Mouse (Mus musculus) forebrain, postnatal 0 days (tissue): Measurements from ENCODE around the gene Aipl1. TPM values are rescaled to one million over a fixed set of nuclear protein-coding genes. Genes with fewer than 3 reads are reported as not detected.
"Not testable (repeated sequence)": the region's sequence is repeated elsewhere in the genome, so short reads cannot be mapped to it uniquely, and the experiment has no call there.

Source experiments
- ATAC-seq: fragments of 200-750 bp; cut with Nextera tagmentation; 2 replicates; pipeline ENCODE4 v1.8.0; 2017; ENCODE audit warnings: mild to moderate bottlenecking, moderate library complexity
- DNase-seq: peaks from one replicate; pipeline ENCODE4 v3.0.0-alpha.2; 2015
- H3K27ac ChIP-seq: fragments of 300-500 bp; sonication (generic); 2 replicates; pipeline ENCODE4 v1.5.1; 2014; ENCODE audit warnings: low read depth, mild to moderate bottlenecking, antibody characterized with exemption, low read length, moderate library complexity, mixed read lengths
- H3K27me3 ChIP-seq: fragments of 300-500 bp; sonication (generic); 2 replicates; pipeline ENCODE4 v1.6.1; 2014; ENCODE audit warnings: mild to moderate bottlenecking, low read length, mixed read lengths; ENCODE audit not compliant: insufficient read depth
- H3K36me3 ChIP-seq: fragments of 300-500 bp; sonication (generic); 2 replicates; pipeline ENCODE4 v1.6.1; 2014; ENCODE audit warnings: mild to moderate bottlenecking, moderate library complexity; ENCODE audit not compliant: insufficient read depth
- H3K4me1 ChIP-seq: fragments of 300-500 bp; sonication (generic); 2 replicates; pipeline ENCODE4 v1.6.1; 2014; ENCODE audit warnings: antibody characterized with exemption; ENCODE audit not compliant: insufficient read depth
- H3K4me2 ChIP-seq: fragments of 300-500 bp; sonication (generic); 2 replicates; pipeline ENCODE4 v1.6.1; 2014; ENCODE audit warnings: low read depth, mild to moderate bottlenecking, moderate library complexity
- H3K4me3 ChIP-seq: fragments of 300-500 bp; sonication (generic); 2 replicates; pipeline ENCODE4 v1.5.1; 2014; ENCODE audit warnings: low read depth, low read length, mixed read lengths
- H3K9ac ChIP-seq: fragments of 300-500 bp; sonication (generic); 2 replicates; pipeline ENCODE4 v1.6.1; 2014; ENCODE audit warnings: mild to moderate bottlenecking
- H3K9me3 ChIP-seq: fragments of 300-500 bp; sonication (generic); 2 replicates; pipeline ENCODE4 v1.6.1; 2016; ENCODE audit warnings: low read length
- CTCF ChIP-seq: sonication (generic); IDR thresholded peaks from 2 replicates; pipeline ENCODE4 v1.5.1; 2016; ENCODE audit warnings: antibody characterized with exemption, control low read depth, low read depth
- WGBS: fragments of 180-500 bp; shearing (Covaris S2); extraction: QIAGEN DNeasy Blood & Tissue Kit; methylation state at CpG from one replicate; pipeline ENCODE4 v1.1.7; 2014; 5-methylcytosine and 5-hydroxymethylcytosine counted together
- polyA plus RNA-seq: library from polyadenylated mRNA; unstranded; fragments of >200 nt; fragmentation: Nextera tagmentation; extraction: Ambion mirVana; gene quantifications from 2 replicates; pipeline ENCODE4 v1.2.1, GENCODE M21; 2015
- total RNA-seq: library from RNA; depleted of rRNA; stranded (reverse); fragments of >200 nt; gene quantifications from 2 replicates; pipeline ENCODE4 v1.2.3, GENCODE M21; 2014; rRNA removed

Gene Aipl1
- total and polyA plus RNA-seq, 2 experiments from 2014 or later = 0.19 to 0.23 TPM

DNA sequence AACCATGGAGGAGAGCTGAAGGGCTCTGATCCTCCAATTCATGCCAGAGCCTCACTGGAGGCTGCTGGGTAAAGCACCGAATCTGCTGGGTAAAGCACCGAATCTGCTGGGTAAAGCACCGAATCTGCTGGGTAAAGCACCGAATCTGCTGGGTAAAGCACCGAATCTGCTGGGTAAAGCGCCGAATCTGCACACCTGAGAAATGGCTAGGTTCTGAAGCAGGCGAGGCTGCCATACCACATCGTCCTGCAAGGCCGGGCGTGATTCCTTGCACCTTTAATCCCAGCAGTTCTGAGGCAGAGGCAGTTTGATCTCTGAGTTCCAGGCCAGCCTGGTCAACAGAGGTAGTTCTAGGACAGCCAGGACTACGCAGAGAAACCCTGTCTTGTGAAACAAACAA lies 44.9 kb downstream of the Aipl1 start:
- 88% methylated on average over 12 of the region's 12 CpGs for WGBS
- H3K27me3 ChIP-seq = no peaks in the 10 kb centered on the region
- no peaks in the 10 kb centered on the region for H3K9me3 ChIP-seq
- H3K4me3 ChIP-seq = no peak overlapping the region
- DNase-seq = no peak
- H3K36me3 ChIP-seq = no peaks in the 10 kb centered on the region
- ATAC-seq = no peak
- no peak overlapping the region for H3K9ac ChIP-seq
- TF ChIP-seq CTCF = no peak
- no peak overlapping the region for H3K4me2 ChIP-seq
- peaks cover 7% of the 10 kb centered on the region for H3K4me1 ChIP-seq
- H3K27ac ChIP-seq = no peak overlapping the region

DNA sequence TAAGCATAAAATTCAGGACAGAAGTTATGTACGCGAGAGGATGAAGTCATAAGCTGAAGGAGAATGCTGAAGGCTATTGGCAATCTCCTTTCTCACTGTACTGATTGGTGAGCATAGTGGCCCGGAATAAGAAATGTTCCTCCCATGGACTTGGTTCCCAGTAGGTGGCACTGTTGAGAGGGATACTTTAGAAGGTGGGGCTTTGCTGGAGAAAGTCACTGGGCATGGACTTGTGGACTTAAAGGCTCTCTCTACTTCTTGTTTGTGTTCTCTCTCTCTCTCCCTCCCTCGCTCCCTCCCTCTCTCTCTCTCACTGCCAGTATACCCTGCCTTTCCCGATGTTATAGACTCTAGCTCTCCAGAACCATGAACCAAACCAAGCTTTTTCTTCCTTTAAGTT lies 45.8 kb downstream of the Aipl1 start:
- peak; percentile 59 for DNase-seq
- H3K27ac ChIP-seq = no peak overlapping the region
- no peaks in the 10 kb centered on the region for H3K9me3 ChIP-seq
- no peak overlapping the region for H3K9ac ChIP-seq
- ATAC-seq = peak; percentile 36; the same call in 1 of the 2 replicates
- peak; percentile 71 for TF ChIP-seq CTCF
- no peaks in the 10 kb centered on the region for H3K36me3 ChIP-seq
- H3K4me2 ChIP-seq = no peak overlapping the region
- no peaks in the 10 kb centered on the region for H3K27me3 ChIP-seq
- H3K4me3 ChIP-seq = no peak overlapping the region
- H3K4me1 ChIP-seq = peaks cover 7% of the 10 kb centered on the region
- WGBS = 40% methylated on average over 5 of the region's 5 CpGs

DNA sequence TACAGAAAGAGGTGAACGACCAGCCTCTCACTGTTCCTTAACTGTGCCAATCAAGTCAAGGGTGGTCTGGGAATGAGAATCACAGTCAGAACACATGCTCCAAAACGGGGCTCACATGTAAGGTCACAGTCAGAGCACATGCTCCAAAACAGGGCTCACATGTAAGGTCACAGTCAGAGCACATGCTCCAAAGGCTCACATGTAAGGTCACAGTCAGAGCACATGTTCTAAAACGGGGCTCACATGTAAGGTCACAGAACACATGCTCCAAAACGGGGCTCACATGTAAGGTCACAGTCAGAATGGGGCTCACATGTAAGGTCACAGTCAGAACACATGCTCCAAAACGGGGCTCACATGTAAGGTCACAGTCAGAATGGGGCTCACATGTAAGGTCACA lies 47.9 kb downstream of the Aipl1 start:
- not testable (repeated sequence) for H3K36me3 ChIP-seq, H3K27ac ChIP-seq, H3K9me3 ChIP-seq, DNase-seq, H3K27me3 ChIP-seq, H3K4me3 ChIP-seq, ATAC-seq, H3K4me2 ChIP-seq, H3K9ac ChIP-seq
- WGBS = 66% methylated on average over 5 of the region's 5 CpGs
- H3K4me1 ChIP-seq = 0 out of 2 replicates have a peak, but pooled peaks cover 11% of the 10 kb centered on the region

DNA sequence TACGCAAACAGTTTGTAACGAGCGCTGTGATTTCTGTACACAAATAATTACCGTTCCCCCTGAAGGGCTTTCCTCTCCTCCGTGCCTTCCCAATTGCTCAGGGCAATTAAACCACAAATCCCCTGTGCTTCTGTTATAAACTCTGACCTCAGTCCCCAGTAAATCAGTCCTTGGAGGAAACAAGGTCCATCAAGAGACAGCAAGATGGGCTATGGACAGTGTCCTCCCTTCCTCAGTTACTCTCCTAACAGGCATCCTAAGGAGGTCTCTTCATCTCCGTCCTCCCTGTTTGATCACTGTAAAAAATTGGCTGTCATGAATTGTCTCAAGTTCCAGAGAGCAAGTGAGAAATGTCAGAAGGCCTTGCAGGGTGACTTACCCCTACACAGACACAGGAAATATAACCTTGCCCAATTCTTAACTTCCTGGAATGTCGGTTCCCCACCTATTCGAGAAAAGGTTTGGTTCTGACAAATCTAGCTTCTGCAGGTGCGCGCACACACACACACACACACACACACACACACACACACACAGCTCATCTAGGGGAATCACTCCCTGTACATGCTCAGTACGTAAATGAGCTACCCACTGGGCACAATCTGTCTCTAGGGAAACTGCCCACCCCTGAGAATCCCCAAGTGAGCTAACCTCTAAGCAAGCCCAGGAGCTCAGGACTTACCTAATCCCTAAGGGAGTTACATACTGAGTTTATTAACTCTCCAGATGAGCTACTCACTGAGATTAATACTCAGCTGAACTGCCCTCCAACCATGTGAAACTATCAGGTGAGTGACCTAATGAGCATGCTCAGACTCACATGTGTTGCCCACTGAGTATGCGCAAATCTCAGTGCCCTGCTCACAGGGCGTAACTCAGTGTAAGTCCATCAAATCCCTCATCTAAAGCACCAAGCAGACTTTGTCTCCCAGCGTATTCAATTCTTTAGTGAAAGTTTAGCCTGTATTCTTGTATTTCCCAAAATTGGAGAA lies 49.9 kb downstream of the Aipl1 start:
- no peak overlapping the region for H3K4me3 ChIP-seq
- ATAC-seq = no peak
- DNase-seq = no peak
- 0 out of 2 replicates have a peak, but pooled peaks cover 11% of the 10 kb centered on the region for H3K4me1 ChIP-seq
- no peak overlapping the region for H3K4me2 ChIP-seq
- H3K9me3 ChIP-seq = no peaks in the 10 kb centered on the region
- no peak for TF ChIP-seq CTCF
- H3K36me3 ChIP-seq = no peaks in the 10 kb centered on the region
- no peak overlapping the region for H3K27ac ChIP-seq
- WGBS = 63% methylated on average over 14 of the region's 14 CpGs
- no peak overlapping the region for H3K9ac ChIP-seq
- no peaks in the 10 kb centered on the region for H3K27me3 ChIP-seq

DNA sequence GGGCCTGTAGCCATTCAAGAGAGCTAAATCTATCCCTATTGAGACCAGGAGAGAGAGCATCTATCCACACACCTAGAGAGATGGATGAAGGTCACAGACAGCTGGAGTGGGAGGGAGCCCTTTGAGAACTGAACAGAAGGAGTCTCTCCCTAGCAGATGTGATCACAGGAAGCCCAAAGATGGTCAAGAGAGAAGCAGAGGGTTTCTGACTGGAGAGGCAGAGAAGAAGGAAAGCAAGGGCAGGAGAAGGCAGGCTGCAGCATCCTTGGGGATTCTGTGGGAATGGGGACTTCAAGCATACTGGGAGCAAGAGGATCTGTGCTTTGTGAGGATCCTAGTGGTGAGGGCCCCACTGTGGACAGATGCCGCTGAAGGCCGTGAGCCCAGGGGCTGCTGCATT lies 51.5 kb downstream of the Aipl1 start:
- no peaks in the 10 kb centered on the region for H3K27me3 ChIP-seq
- no peak for ATAC-seq
- no peak overlapping the region for H3K27ac ChIP-seq

DNA sequence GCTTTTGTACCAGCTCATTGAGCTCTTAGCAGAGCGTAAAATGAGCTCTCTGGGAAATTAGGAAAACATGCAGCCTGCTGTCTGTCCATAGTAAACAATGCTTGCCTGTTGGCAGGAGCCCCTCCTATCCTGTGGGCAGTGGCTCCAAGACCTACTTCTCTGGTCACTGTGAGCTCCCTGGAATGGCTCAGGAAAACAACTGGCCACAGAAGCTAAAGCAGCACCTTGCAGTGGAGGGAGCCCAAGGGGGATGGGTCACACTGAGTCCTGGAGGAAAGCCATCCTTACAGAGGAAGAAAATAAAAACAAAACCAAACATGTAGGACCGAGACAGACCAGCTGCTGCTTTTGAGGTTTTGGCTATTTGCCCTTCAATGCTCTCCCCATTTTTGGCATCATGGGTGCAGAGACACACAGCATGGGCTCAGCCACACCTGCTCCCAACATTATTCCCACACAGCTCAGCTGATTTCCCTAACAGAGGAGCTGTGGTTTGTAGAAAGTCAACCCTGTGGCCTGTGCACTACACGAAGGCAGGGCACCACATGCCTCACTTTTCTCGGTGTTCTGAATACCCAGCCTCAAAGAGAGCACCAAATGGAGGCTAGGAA lies 52.1 kb downstream of the Aipl1 start:
- Histone ChIP-seq H3K36me3 (no peaks in the 10 kb centered on the region), H3K27ac (no peak overlapping the region), H3K4me3 (no peak overlapping the region), H3K4me2 (no peak overlapping the region), H3K9me3 (no peaks in the 10 kb centered on the region), H3K9ac (no peak overlapping the region), H3K4me1 (0 out of 2 replicates have a peak, but pooled peaks cover 11% of the 10 kb centered on the region), H3K27me3 (no peaks in the 10 kb centered on the region)
- ATAC-seq (peak; percentile 56), DNase-seq (peak; percentile 35)
- TF ChIP-seq CTCF = no peak
- WGBS = 18% methylated on average over 4 of the region's 4 CpGs

More for the DNA sequence above, 51.5 kb downstream of the Aipl1 start:
- WGBS = 85% methylated on average over 2 of the region's 2 CpGs
- no peak overlapping the region for H3K4me3 ChIP-seq
- no peaks in the 10 kb centered on the region for H3K9me3 ChIP-seq
- H3K4me1 ChIP-seq = 0 out of 2 replicates have a peak, but pooled peaks cover 11% of the 10 kb centered on the region
- H3K4me2 ChIP-seq = no peak overlapping the region
- TF ChIP-seq CTCF = no peak
- H3K9ac ChIP-seq = no peak overlapping the region
- DNase-seq = no peak
- no peaks in the 10 kb centered on the region for H3K36me3 ChIP-seq

DNA sequence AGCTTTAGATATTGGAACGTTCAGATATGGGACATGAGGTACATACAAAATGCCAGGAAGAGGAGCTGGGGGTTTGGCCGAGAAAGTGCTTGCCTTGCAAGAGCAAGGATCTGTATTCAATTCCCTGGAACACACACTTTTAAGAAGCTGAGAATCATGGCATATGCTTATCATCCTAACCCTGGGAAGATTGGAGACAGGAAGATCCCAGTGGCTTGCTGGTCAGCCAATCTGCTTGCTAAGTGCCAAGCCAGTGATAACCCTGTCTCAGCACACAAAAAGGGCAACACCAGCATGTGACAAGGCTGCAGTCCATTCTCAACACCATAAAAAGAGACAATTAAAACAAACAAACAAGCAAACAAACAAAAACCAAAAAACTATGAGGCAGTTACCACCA lies 53.2 kb downstream of the Aipl1 start:
- H3K27ac ChIP-seq = no peak overlapping the region
- H3K4me2 ChIP-seq = no peak overlapping the region
- no peak for TF ChIP-seq CTCF
- no peaks in the 10 kb centered on the region for H3K27me3 ChIP-seq
- no peaks in the 10 kb centered on the region for H3K36me3 ChIP-seq
- no peak overlapping the region for H3K9ac ChIP-seq
- no peak overlapping the region for H3K4me3 ChIP-seq
- WGBS = 70% methylated on average over 2 of the region's 2 CpGs
- H3K9me3 ChIP-seq = no peaks in the 10 kb centered on the region
- ATAC-seq (no peak), DNase-seq (no peak)
- 0 out of 2 replicates have a peak, but pooled peaks cover 11% of the 10 kb centered on the region for H3K4me1 ChIP-seq

Other genes starting within 250 kb of the Aipl1 start
- 13.2 and 14.9 TPM in 2 replicates for gene Pimreg, start 4.5 kb upstream of the Aipl1 start, total RNA-seq
- 20.6 and 22.0 TPM in 2 replicates for gene Pimreg, start 4.5 kb upstream of the Aipl1 start, polyA plus RNA-seq
- 7.8 and 14.0 TPM in 2 replicates for gene Pitpnm3, start 98.3 kb upstream of the Aipl1 start, total RNA-seq
- gene Pitpnm3, start 98.3 kb upstream of the Aipl1 start, polyA plus RNA-seq = 1.9 and 3.2 TPM in 2 replicates
- gene Gm43951, start 169.3 kb upstream of the Aipl1 start, total RNA-seq = 3.3 and 3.6 TPM in 2 replicates
- gene Gm43951, start 169.3 kb upstream of the Aipl1 start, polyA plus RNA-seq = 0.33 and 0.62 TPM in 2 replicates
- 23.2 and 28.0 TPM in 2 replicates for gene 4933427D14Rik, start 169.9 kb upstream of the Aipl1 start, total RNA-seq
- gene 4933427D14Rik, start 169.9 kb upstream of the Aipl1 start, polyA plus RNA-seq = 11.1 TPM in 2 replicates
- gene Txndc17, start 170.0 kb upstream of the Aipl1 start, total RNA-seq = 61.3 and 78.8 TPM in 2 replicates
- gene Txndc17, start 170.0 kb upstream of the Aipl1 start, polyA plus RNA-seq = 114 and 134 TPM in 2 replicates
- 24.1 and 33.0 TPM in 2 replicates for gene Med31, start 178.1 kb upstream of the Aipl1 start, total RNA-seq
- 43.4 and 43.9 TPM in 2 replicates for gene Med31, start 178.1 kb upstream of the Aipl1 start, polyA plus RNA-seq
- 3.8 and 4.7 TPM in 2 replicates for gene Slc13a5, start 229.7 kb upstream of the Aipl1 start, total RNA-seq
- gene Slc13a5, start 229.7 kb upstream of the Aipl1 start, polyA plus RNA-seq = 4.0 and 4.1 TPM in 2 replicates